Mouse (Mus musculus) kidney, embryonic 14.5 days (tissue): Measurements from ENCODE around the gene Chn1. TPM values are rescaled to one million over a fixed set of nuclear protein-coding genes. Genes with fewer than 3 reads are reported as not detected.

Experiments
- ATAC-seq: fragments of 200-750 bp; cut with Nextera tagmentation; 2 replicates; pipeline ENCODE4 v1.8.0; 2017; ENCODE audit warnings: moderate number of reproducible peaks, mild to moderate bottlenecking, moderate TSS enrichment, moderate library complexity; ENCODE audit not compliant: low FRiP score, low TSS enrichment
- H3K27ac ChIP-seq: fragments of 300-500 bp; sonication (generic); 2 replicates; pipeline ENCODE4 v1.5.1; 2014; ENCODE audit warnings: low read depth, mild to moderate bottlenecking, low read length, moderate library complexity, mixed read lengths
- H3K27me3 ChIP-seq: fragments of 300-500 bp; sonication (generic); 2 replicates; pipeline ENCODE4 v1.6.1; 2014; ENCODE audit warnings: mild to moderate bottlenecking, low read length; ENCODE audit not compliant: control insufficient read depth, insufficient read depth
- H3K36me3 ChIP-seq: fragments of 300-500 bp; sonication (generic); 2 replicates; pipeline ENCODE4 v1.6.1; 2014; ENCODE audit warnings: low read length, mixed read lengths; ENCODE audit not compliant: control insufficient read depth, insufficient read depth
- H3K4me1 ChIP-seq: fragments of 300-500 bp; sonication (generic); 2 replicates; pipeline ENCODE4 v1.6.1; 2014; ENCODE audit warnings: low read length, mixed read lengths; ENCODE audit not compliant: control insufficient read depth, insufficient read depth
- H3K4me2 ChIP-seq: fragments of 300-500 bp; sonication (generic); replicated peaks from 2 replicates; pipeline ENCODE4 v1.6.1; 2014; ENCODE audit warnings: low read depth, mild to moderate bottlenecking, low read length
- H3K4me3 ChIP-seq: fragments of 300-500 bp; sonication (generic); 2 replicates; pipeline ENCODE4 v1.5.1; 2014; ENCODE audit warnings: mild to moderate bottlenecking, low read length
- H3K9ac ChIP-seq: fragments of 300-500 bp; sonication (generic); 2 replicates; pipeline ENCODE4 v1.6.1; 2014; ENCODE audit warnings: low read depth, mild to moderate bottlenecking, low read length, moderate library complexity
- H3K9me3 ChIP-seq: fragments of 300-500 bp; sonication (generic); 2 replicates; pipeline ENCODE4 v1.6.1; 2016; ENCODE audit warnings: low read length; ENCODE audit not compliant: control insufficient read depth
- WGBS: fragments of 180-500 bp; shearing (Covaris S2); extraction: QIAGEN DNeasy Blood & Tissue Kit; methylation state at CpG from one replicate; pipeline ENCODE4 v1.1.7; 2014; 5-methylcytosine and 5-hydroxymethylcytosine counted together
- polyA plus RNA-seq: library from polyadenylated mRNA; unstranded; fragments of >200 nt; fragmentation: Nextera tagmentation; extraction: Ambion mirVana; gene quantifications from 2 replicates; pipeline ENCODE4 v1.2.1, GENCODE M21; 2014

Gene Chn1
- polyA plus RNA-seq, 1 experiment from 2014 or later = 19.1 TPM

DNA sequence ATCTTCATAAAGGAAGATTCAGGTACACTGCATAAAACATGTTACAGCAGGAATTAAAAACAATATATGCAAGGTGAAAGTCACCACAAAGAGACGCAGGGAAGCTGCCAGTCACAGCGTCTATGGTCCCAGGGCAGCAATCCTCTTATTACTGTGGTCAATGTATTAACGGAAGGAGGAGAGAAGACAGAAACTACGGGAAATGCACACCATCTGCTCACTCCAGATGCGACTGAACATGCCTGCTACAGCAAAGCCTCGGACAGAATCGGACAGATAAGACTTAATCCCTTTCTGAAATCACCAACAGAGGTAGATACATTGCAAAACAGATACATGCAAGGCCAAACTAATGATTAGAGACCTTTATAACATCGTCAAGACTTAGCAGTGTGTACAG lies 116.1 kb downstream of the Chn1 start:
- no peaks in the 10 kb centered on the region for H3K36me3 ChIP-seq
- H3K9ac ChIP-seq = no peak overlapping the region
- H3K4me3 ChIP-seq = no peak overlapping the region
- H3K27me3 ChIP-seq = no peaks in the 10 kb centered on the region
- 82% methylated on average over 8 of the region's 8 CpGs for WGBS
- H3K4me1 ChIP-seq = peaks cover 13% of the 10 kb centered on the region; the same call in 1 of the 2 replicates
- H3K4me2 ChIP-seq = no peak overlapping the region
- ATAC-seq = no peak
- H3K9me3 ChIP-seq = no peaks in the 10 kb centered on the region
- no peak overlapping the region for H3K27ac ChIP-seq

DNA sequence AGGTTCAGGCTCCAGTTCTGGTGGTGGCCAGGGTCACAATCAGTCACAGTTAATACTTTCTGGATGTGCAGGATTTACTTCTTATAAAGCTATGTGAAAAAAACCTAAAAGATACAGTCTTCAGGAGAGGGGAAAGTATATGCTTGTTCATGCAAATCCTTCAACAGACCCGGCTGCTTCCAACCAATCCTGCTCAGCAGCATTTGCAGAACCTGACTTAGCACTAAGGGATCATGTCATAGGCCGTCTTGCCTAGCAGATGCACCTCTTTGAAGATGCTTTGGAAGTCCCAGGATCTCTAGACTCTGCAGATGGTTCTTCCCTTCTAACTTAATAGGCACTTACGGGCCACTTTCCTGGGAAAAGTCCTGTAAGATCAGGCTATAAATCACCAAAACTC lies 117.2 kb downstream of the Chn1 start:
- peaks cover 13% of the 10 kb centered on the region; the same call in 1 of the 2 replicates for H3K4me1 ChIP-seq
- no peaks in the 10 kb centered on the region for H3K9me3 ChIP-seq
- no peak overlapping the region for H3K9ac ChIP-seq
- no peak overlapping the region for H3K27ac ChIP-seq
- WGBS = 80% methylated on average over 3 of the region's 3 CpGs
- H3K36me3 ChIP-seq = no peaks in the 10 kb centered on the region
- no peaks in the 10 kb centered on the region for H3K27me3 ChIP-seq
- no peak overlapping the region for H3K4me3 ChIP-seq
- ATAC-seq = no peak
- H3K4me2 ChIP-seq = no peak overlapping the region

DNA sequence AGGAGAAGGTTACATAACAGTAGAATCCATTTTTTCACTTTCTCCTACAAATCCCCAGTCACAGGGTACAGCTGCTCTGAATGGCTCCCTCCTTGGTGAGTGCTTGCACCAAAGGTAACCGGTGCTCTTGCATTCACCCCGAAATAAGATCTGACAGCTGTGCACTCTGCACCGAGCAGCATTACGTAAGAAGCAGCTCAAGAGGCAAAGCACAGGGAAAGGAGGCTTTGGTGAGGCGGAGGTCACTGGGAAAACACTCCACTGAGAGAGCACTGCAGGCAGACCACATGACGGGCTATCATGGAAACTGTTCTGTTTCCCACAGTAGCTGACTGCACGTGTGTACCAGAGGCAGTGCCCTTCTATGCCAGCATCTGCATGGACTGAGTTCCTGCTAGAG lies 118.0 kb downstream of the Chn1 start:
- 54% methylated on average over 7 of the region's 7 CpGs for WGBS
- Histone ChIP-seq H3K9me3 (no peaks in the 10 kb centered on the region), H3K36me3 (no peaks in the 10 kb centered on the region), H3K27me3 (no peaks in the 10 kb centered on the region), H3K4me1 (peaks cover 13% of the 10 kb centered on the region; the same call in 1 of the 2 replicates), H3K4me2 (no peak overlapping the region), H3K9ac (no peak overlapping the region), H3K4me3 (no peak overlapping the region), H3K27ac (no peak overlapping the region)
- ATAC-seq = no peak

DNA sequence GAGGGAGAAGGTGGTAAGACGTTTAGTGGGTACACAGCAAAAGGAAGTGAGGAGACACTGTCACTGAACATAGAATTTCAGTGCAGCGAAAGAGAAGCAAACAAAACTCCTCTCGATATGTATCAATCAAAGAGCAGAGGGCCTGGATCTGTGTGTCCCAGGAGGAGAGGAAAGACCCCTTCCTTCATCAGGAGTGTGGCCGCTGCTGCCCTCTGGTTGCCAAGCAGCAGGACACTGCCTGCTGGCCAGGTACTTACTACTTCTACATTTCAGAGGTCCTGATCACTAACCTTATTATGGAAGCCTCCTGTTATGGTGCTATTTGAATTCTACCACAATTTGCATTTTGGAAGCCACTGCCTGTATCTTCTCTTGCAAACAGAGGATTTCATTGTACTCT lies 119.5 kb downstream of the Chn1 start:
- Histone ChIP-seq H3K9ac (no peak overlapping the region), H3K36me3 (no peaks in the 10 kb centered on the region), H3K4me1 (peaks cover 11% of the 10 kb centered on the region; the same call in 1 of the 2 replicates), H3K4me3 (no peak overlapping the region), H3K27ac (no peak overlapping the region), H3K4me2 (no peak overlapping the region), H3K9me3 (no peaks in the 10 kb centered on the region), H3K27me3 (no peaks in the 10 kb centered on the region)
- ATAC-seq = no peak
- 82% methylated on average over 4 of the region's 4 CpGs for WGBS

DNA sequence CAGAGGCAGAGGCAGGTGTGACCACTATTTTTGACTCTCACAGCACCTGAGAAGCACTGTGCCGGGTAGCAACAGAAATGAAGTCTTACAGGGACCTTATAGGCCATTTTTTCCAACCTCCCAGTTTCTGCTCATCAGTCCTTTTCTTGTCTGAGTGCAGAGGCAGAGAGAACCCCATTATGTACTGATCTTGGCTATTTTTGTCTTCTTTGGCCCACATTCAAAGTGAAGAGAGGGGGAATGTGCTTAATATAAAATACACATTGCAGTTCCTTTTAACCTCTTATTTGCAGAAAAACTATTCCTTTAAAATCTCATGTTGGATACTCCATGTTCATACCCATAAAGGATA lies 120.3 kb downstream of the Chn1 start:
- H3K4me3 ChIP-seq = no peak overlapping the region
- no peaks in the 10 kb centered on the region for H3K9me3 ChIP-seq
- H3K36me3 ChIP-seq = no peaks in the 10 kb centered on the region
- WGBS = 94% methylated on average over 1 of the region's 1 CpGs
- H3K27me3 ChIP-seq = no peaks in the 10 kb centered on the region
- H3K4me1 ChIP-seq = peaks cover 6% of the 10 kb centered on the region; the same call in 1 of the 2 replicates
- no peak for ATAC-seq
- H3K9ac ChIP-seq = no peak overlapping the region
- H3K27ac ChIP-seq = no peak overlapping the region
- no peak overlapping the region for H3K4me2 ChIP-seq

DNA sequence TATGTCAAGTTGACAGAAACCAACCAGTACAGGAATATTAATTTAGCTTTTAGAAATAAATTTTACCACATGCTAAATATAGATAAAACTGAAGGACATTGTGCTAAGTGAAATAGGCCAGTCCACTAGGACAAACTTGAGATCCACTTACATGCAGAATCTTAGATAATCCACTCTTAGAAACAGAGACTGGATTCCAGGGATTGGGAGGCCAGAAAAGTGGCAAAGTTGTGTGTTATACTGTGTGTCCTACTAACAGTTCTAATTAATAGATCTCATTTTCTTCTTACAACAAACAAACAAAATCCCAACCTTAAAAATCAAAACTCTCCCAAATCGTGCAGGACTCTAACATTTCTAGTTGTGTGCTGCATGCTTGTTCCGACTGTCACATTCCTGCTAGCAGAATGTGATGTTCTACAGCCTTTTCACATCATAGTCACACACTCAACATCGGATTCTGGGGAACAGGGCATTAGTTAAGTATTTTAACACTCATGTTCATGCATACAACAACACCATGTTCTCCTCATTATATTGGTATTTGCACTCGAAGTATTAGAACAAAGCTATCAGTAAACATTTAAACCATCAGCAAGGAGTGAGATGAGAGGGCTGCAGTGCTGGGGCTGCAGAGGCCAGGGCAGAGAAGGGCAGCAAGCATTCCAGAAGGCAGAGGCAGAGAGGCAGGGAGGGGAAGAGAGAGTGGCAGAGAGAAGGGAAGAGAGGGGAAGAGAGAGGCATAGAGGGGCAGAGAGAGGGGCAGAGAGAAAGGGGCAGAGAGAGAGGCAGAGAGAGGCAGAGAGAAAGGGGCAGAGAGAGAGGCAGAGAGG lies 120.9 kb downstream of the Chn1 start:
- Histone ChIP-seq H3K9ac (no peak overlapping the region), H3K4me1 (0 out of 2 replicates have a peak, but pooled peaks cover 4% of the 10 kb centered on the region), H3K9me3 (no peaks in the 10 kb centered on the region), H3K27ac (no peak overlapping the region), H3K36me3 (no peaks in the 10 kb centered on the region), H3K4me3 (no peak overlapping the region), H3K27me3 (no peaks in the 10 kb centered on the region), H3K4me2 (no peak overlapping the region)
- ATAC-seq = no peak
- 80% methylated on average over 4 of the region's 4 CpGs for WGBS

DNA sequence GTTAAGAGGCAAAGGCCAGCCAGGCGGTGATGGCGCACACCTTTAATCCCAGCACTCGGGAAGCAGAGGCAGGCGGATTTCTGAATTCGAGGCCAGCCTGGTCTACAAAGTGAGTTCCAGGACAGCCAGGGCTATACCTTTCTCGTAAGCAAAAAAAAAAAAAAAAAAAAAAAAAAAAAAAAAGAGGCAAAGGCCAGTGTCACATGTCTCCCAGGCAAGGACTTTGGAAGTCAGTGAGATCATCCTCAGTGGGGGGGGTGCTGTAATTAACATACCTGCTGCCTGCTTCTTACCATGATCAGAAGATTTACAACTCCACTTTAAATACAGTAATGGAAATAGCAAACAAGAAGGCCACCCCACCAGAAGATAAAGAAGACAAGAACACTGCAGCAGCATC lies 137.5 kb downstream of the Chn1 start:
- ATAC-seq = no peak
- Histone ChIP-seq H3K9ac (no peak overlapping the region), H3K27me3 (no peaks in the 10 kb centered on the region), H3K4me2 (no peak overlapping the region), H3K4me1 (no peaks in the 10 kb centered on the region), H3K4me3 (no peak overlapping the region), H3K36me3 (no peaks in the 10 kb centered on the region), H3K9me3 (no peaks in the 10 kb centered on the region), H3K27ac (no peak overlapping the region)
- WGBS = 94% methylated on average over 5 of the region's 6 CpGs

DNA sequence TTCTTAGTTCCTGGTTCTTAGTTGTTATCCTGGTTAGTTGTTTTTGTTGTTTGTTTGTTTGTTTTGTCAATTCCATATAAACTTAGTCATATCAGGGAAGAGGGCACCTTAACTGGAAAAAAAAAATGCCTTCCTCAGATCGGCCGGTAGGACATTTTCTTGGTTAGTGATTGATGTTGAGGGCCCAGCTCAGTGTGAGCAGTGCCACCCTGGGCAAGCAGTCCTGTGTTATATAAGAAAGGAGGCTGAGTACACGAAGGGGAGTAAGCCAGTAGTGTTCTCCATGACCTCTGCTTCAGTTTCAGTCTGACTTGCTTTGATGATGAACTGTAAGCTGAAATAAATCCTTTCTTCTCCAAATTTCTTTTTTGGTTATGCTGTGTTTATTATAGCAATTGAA lies 138.8 kb downstream of the Chn1 start:
- Histone ChIP-seq H3K9me3 (no peaks in the 10 kb centered on the region), H3K36me3 (no peaks in the 10 kb centered on the region), H3K4me3 (no peak overlapping the region), H3K27me3 (no peaks in the 10 kb centered on the region), H3K4me1 (no peaks in the 10 kb centered on the region), H3K9ac (no peak overlapping the region), H3K27ac (no peak overlapping the region), H3K4me2 (no peak overlapping the region)
- 59% methylated on average over 3 of the region's 3 CpGs for WGBS
- no peak for ATAC-seq

DNA sequence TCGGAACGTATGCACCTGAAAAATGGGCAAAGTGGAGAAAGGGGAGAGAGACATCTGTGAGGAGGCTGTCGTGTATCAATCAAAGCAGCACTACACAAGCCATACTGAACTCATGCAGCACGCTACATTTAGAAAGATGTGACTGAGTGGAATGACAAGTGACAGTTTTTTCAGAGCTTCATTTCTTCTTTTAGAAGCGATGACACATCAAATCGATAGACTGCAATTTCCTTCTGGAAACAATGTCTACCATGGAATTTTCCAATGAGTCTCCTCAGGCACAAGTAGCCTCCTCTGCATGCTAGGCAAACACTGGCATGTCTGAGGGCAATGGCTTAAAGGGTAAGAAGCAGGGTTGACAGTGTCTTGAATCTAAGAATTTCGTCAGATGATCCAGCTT lies 143.3 kb downstream of the Chn1 start:
- Histone ChIP-seq H3K9ac (no peak overlapping the region), H3K9me3 (no peaks in the 10 kb centered on the region), H3K27me3 (no peaks in the 10 kb centered on the region), H3K36me3 (no peaks in the 10 kb centered on the region), H3K27ac (no peak overlapping the region), H3K4me2 (no peak overlapping the region), H3K4me1 (no peaks in the 10 kb centered on the region), H3K4me3 (no peak overlapping the region)
- no peak for ATAC-seq
- WGBS = 90% methylated on average over 7 of the region's 7 CpGs
